Mouse (Mus musculus) CH12.LX (cell line): ENCODE results near the gene Mis18bp1. TPM values are rescaled to one million over a fixed set of nuclear protein-coding genes. Genes with fewer than 3 reads are reported as not detected.
"Not testable (repeated sequence)": the region's sequence is repeated elsewhere in the genome, so short reads cannot be mapped to it uniquely, and the experiment has no call there.

ENCODE experiments used
- DNase-seq: peaks from one replicate; pipeline ENCODE4 v3.0.0-alpha.2; 2013; ENCODE audit errors: extremely low read depth
- H3K27ac ChIP-seq: 2 replicates; pipeline ENCODE4 v1.5.1; 2012; ENCODE audit warnings: low read depth, mild to moderate bottlenecking, control low read depth, moderate library complexity; ENCODE audit not compliant: insufficient read depth
- H3K27me3 ChIP-seq: replicated peaks from 2 replicates; pipeline ENCODE3; 2012; ENCODE audit warnings: inconsistent platforms
- H3K36me3 ChIP-seq, 2 experiments: replicated peaks in 1 of 2; 2 replicates each; pipeline versions ENCODE3 to v1.6.1; 2012; ENCODE audit warnings: inconsistent platforms in 1 of 2, low read length in 1 of 2, mild to moderate bottlenecking in 1 of 2, mixed read lengths in 1 of 2, moderate library complexity in 1 of 2; ENCODE audit not compliant: control insufficient read depth in 1 of 2, insufficient read depth in 1 of 2
- H3K4me1 ChIP-seq, 2 experiments: 2 replicates each; pipeline ENCODE4 v1.6.1; 2012; ENCODE audit warnings: inconsistent platforms in 1 of 2, moderate library complexity in 1 of 2; ENCODE audit not compliant: insufficient read depth in 2 of 2, control insufficient read depth in 1 of 2
- H3K4me2 ChIP-seq: 2 replicates; pipeline ENCODE4 v1.6.1; 2012; ENCODE audit warnings: low read depth, mild to moderate bottlenecking, control low read depth; ENCODE audit not compliant: poor library complexity, insufficient read depth, severe bottlenecking
- H3K4me3 ChIP-seq, 3 experiments: fragments of 150-350 bp in 1 of 3; sonication (generic) in 1 of 3; replicated peaks in 1 of 3; 2 replicates each; pipeline versions ENCODE3 to v1.5.1; 2011 to 2012; ENCODE audit warnings: low read depth in 2 of 3, low read length in 2 of 3, mild to moderate bottlenecking in 2 of 3, moderate library complexity in 2 of 3, control low read depth in 1 of 3, improper control_type of control experiment in 1 of 3, inconsistent platforms in 1 of 3, mixed read lengths in 1 of 3; ENCODE audit not compliant: poor library complexity in 1 of 3
- H3K79me2 ChIP-seq: replicated peaks from 2 replicates; pipeline ENCODE4 v1.6.1; 2012; ENCODE audit warnings: mild to moderate bottlenecking, moderate library complexity; ENCODE audit not compliant: control insufficient read depth, poor library complexity, insufficient read depth, severe bottlenecking; ENCODE audit errors: extremely low read depth
- H3K9ac ChIP-seq: 2 replicates; pipeline ENCODE4 v1.6.1; 2012; ENCODE audit warnings: low read depth, mild to moderate bottlenecking, control low read depth, moderate library complexity; ENCODE audit not compliant: insufficient read depth
- H3K9me3 ChIP-seq: replicated peaks from 2 replicates; pipeline ENCODE3; 2012; ENCODE audit warnings: low read length, inconsistent platforms, mixed read lengths
- CTCF ChIP-seq, 2 experiments: IDR thresholded peaks in 1 of 2; conservative IDR thresholded peaks in 1 of 2; 2 replicates each; pipeline ENCODE4 v1.5.1; 2011 to 2012; ENCODE audit warnings: low read depth in 2 of 2, low read length in 2 of 2, improper control_type of control experiment in 1 of 2, inconsistent platforms in 1 of 2, mild to moderate bottlenecking in 1 of 2, moderate library complexity in 1 of 2
- GABPA ChIP-seq: IDR thresholded peaks from 2 replicates; pipeline ENCODE4 v1.6.1; 2012; ENCODE audit warnings: low read depth, low read length, improper control_type of control experiment, inconsistent platforms; ENCODE audit not compliant: insufficient replicate concordance
- HCFC1 ChIP-seq: IDR thresholded peaks from 2 replicates; pipeline ENCODE4 v1.6.1; 2012; ENCODE audit warnings: low read depth, mild to moderate bottlenecking, inconsistent platforms, low read length, improper control_type of control experiment
- JUN ChIP-seq: IDR thresholded peaks from 2 replicates; pipeline ENCODE4 v1.6.1; 2011; ENCODE audit warnings: low read depth, mild to moderate bottlenecking, low read length, improper control_type of control experiment, moderate library complexity; ENCODE audit not compliant: insufficient read depth
- MYC ChIP-seq: IDR thresholded peaks from 2 replicates; pipeline ENCODE4 v1.6.1; 2011; ENCODE audit warnings: low read depth, mild to moderate bottlenecking, improper control_type of control experiment, low read length
- RAD21 ChIP-seq: IDR thresholded peaks from 2 replicates; pipeline ENCODE4 v1.6.1; 2011; ENCODE audit warnings: low read depth, mild to moderate bottlenecking, low read length, improper control_type of control experiment, moderate library complexity
- RCOR1 ChIP-seq: conservative IDR thresholded peaks from 2 replicates; pipeline ENCODE4 v1.6.1; 2012; ENCODE audit warnings: low read depth, mild to moderate bottlenecking, inconsistent platforms, low read length, improper control_type of control experiment
- TBP ChIP-seq: conservative IDR thresholded peaks from 2 replicates; pipeline ENCODE4 v1.6.1; 2011; ENCODE audit warnings: low read depth, low read length, improper control_type of control experiment
- ZC3H11A ChIP-seq: IDR thresholded peaks from 2 replicates; pipeline ENCODE4 v1.6.1; 2012; ENCODE audit warnings: low read depth, mild to moderate bottlenecking, inconsistent platforms, low read length, improper control_type of control experiment
- ZNF384 ChIP-seq: IDR thresholded peaks from 2 replicates; pipeline ENCODE4 v1.6.1; 2012; ENCODE audit warnings: low read depth, low read length, improper control_type of control experiment, inconsistent platforms
- dilution Hi-C: fragments of 300-500 bp; cut with MboI; formaldehyde crosslinking; loops from 2 replicates; pipeline ENCODE4 v1.14.3; 2020; ENCODE audit warnings: low sequenced_read_pairs; ENCODE audit not compliant: extremely low pct_unique_long_range_greater_than_20kb, extremely low pct_ligation_motif_present
- in situ Hi-C: fragments of 300-500 bp; cut with MboI; formaldehyde crosslinking; loops from 3 replicates; pipeline ENCODE4 v1.14.3; 2019; ENCODE audit warnings: low sequenced_read_pairs, low pct_ligation_motif_present, low pct_unique_long_range_greater_than_20kb, mixed read lengths
- polyA plus RNA-seq: library from polyadenylated mRNA; unstranded; fragments of >175 nt; gene quantifications from 2 replicates; pipeline ENCODE4 v1.2.1, GENCODE M21; 2012; ENCODE audit warnings: low read depth; ENCODE audit not compliant: insufficient read length
- total RNA-seq, 2 experiments: library from RNA; depleted of rRNA; stranded (reverse); fragments of 300-350 nt in 1 of 2; fragments of >200 nt in 1 of 2; gene quantifications; 2 replicates each; pipeline ENCODE4 v1.2.3; 2012 to 2014

Gene Mis18bp1
- total and polyA plus RNA-seq, 3 experiments = 12.0 to 34.2 (median 27.5) TPM

DNA sequence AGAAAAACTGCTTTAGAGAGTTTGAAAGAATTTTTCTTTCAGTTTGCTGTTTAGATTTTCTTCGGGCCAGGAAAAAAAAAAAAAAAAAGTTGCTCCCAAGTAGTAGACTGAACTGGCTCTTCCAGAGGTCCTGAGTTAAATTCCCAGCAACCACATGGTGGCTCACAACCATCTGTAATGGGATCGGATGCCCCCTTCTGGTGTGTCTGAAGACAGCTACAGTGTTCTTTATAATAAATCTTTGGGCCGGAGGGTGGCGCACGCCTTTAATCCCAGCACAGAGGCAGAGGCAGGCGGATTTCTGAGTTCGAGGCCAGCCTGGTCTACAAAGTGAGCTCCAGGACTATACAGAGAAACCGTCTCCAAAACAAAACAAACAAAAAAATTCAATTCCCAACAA lies 555 bp upstream of the Mis18bp1 start:
- H3K4me2 ChIP-seq, H3K27me3 ChIP-seq, H3K9me3 ChIP-seq, H3K27ac ChIP-seq, dilution Hi-C loops, H3K36me3 ChIP-seq: not testable (repeated sequence)
- TF ChIP-seq RAD21 (peak; percentile 11), MYC (peak; percentile 85), CTCF (conservative IDR thresholded peaks at IDR 0.05 in 1 of 2, IDR thresholded peaks at IDR 0.05 in 1 of 2; ENCODE audit: low read depth in 2 of 2, low read length in 2 of 2) (peak; percentile 22 to 90; a peak in 3 of 4 replicates)
- Histone ChIP-seq H3K79me2 (peaks cover 38% of the 10 kb centered on the region), H3K9ac (0 out of 2 replicates have a peak overlapping the region, but pooled peaks have one; percentile 1), H3K4me3 (peak overlapping the region in 2 of 3 experiments; percentile 91 to 92), H3K4me1 (peaks cover 0 to 16% of the 10 kb centered on the region in 2 experiments; a peak in 3 of 4 replicates)
- peak; percentile 62 for DNase-seq
- in situ Hi-C loops = loop anchor here (25.0 kb wide), 1 partner anchor 211 kb away; the partner anchor contains the start of genes Klhl28 and Togaram1

- dilution Hi-C loops, H3K4me1 ChIP-seq, in situ Hi-C loops, H3K27ac ChIP-seq, H3K4me2 ChIP-seq, H3K4me3 ChIP-seq, H3K9ac ChIP-seq, H3K79me2 ChIP-seq, DNase-seq, H3K27me3 ChIP-seq, H3K9me3 ChIP-seq: not testable (repeated sequence)
- peaks cover 23 to 78% of the 10 kb centered on the region in 2 experiments for H3K36me3 ChIP-seq
These were observed 36.3 kb downstream of the Mis18bp1 start for GRCm38 (mm10) chr12:65136121-65136520.

DNA sequence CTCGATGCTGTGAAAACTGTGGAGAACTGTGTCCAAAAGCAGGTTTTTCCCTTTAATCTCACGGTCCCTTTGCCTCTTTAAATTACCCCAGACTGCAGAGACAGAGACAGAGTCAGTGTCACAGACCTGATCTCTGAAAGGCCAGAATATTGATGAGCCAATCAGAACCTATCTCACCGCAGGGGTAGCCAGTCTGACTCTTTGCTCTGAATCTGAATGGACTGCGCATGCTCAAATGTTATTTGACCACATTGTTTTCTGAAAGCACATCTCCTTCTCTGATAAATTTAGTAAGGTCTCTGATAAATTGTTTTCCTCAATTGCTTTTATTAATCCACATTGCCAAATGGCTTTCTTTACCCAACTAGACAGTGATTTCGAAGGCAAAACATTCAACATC lies 53.0 kb downstream of the Mis18bp1 start:
- dilution Hi-C loops = no loop called here
- Histone ChIP-seq H3K79me2 (no peaks in the 10 kb centered on the region), H3K36me3 (peaks cover 40 to 79% of the 10 kb centered on the region in 2 experiments), H3K9ac (no peak overlapping the region), H3K4me2 (no peak overlapping the region), H3K27me3 (no peaks in the 10 kb centered on the region), H3K9me3 (no peaks in the 10 kb centered on the region), H3K27ac (no peak overlapping the region), H3K4me1 (no peaks in the 10 kb centered on the region), H3K4me3 (no peak overlapping the region)
- TF ChIP-seq RCOR1 (no peak), ZC3H11A (no peak), TBP (no peak), GABPA (no peak), JUN (no peak), ZNF384 (no peak), RAD21 (no peak), HCFC1 (no peak)
- no peak for DNase-seq
- in situ Hi-C loops = no loop called here
